Mouse (Mus musculus): ENCODE measurements around the gene Nrg3. TPM values are rescaled to one million over a fixed set of nuclear protein-coding genes. Genes with fewer than 3 reads are reported as not detected.

The Nrg3 gene
- polyA plus RNA-seq, 1 experiment from 2014 or later = 1.3 TPM

GRCm38 (mm10) chr14:38568184-38568583 lies 904.7 kb downstream of the Nrg3 start:
- H3K4me2 ChIP-seq (replicated peaks; ENCODE audit: low read depth, low read length) = no peak overlapping the region
- WGBS = 87% methylated on average over 1 of the region's 1 CpGs
- no peak overlapping the region for H3K4me3 ChIP-seq (ENCODE audit: low read length)
- no peaks in the 10 kb centered on the region for H3K9me3 ChIP-seq (ENCODE audit: control insufficient read depth, low read length)
- no peaks in the 10 kb centered on the region for H3K27me3 ChIP-seq (ENCODE audit: control insufficient read depth, insufficient read depth, low read length)
- ATAC-seq (ENCODE audit: low FRiP score, low TSS enrichment) = no peak
- H3K36me3 ChIP-seq (ENCODE audit: control insufficient read depth, insufficient read depth, low read length) = no peaks in the 10 kb centered on the region
- no peak overlapping the region for H3K9ac ChIP-seq (ENCODE audit: low read depth, low read length)
- H3K27ac ChIP-seq (ENCODE audit: low read depth, low read length) = no peak overlapping the region
- no peaks in the 10 kb centered on the region for H3K4me1 ChIP-seq (ENCODE audit: control insufficient read depth, insufficient read depth, low read length)

GRCm38 (mm10) chr14:38566182-38566581 lies 906.7 kb downstream of the Nrg3 start:
- ATAC-seq (ENCODE audit: low FRiP score, low TSS enrichment) = no peak
- Histone ChIP-seq H3K4me2 (replicated peaks; ENCODE audit: low read depth, low read length) (no peak overlapping the region), H3K9me3 (ENCODE audit: control insufficient read depth, low read length) (no peaks in the 10 kb centered on the region), H3K27ac (ENCODE audit: low read depth, low read length) (no peak overlapping the region), H3K4me3 (ENCODE audit: low read length) (no peak overlapping the region), H3K36me3 (ENCODE audit: control insufficient read depth, insufficient read depth, low read length) (no peaks in the 10 kb centered on the region), H3K27me3 (ENCODE audit: control insufficient read depth, insufficient read depth, low read length) (no peaks in the 10 kb centered on the region), H3K9ac (ENCODE audit: low read depth, low read length) (no peak overlapping the region), H3K4me1 (ENCODE audit: control insufficient read depth, insufficient read depth, low read length) (no peaks in the 10 kb centered on the region)
- 81% methylated on average over 3 of the region's 3 CpGs for WGBS

- Histone ChIP-seq H3K9me3 (ENCODE audit: control insufficient read depth, low read length) (no peaks in the 10 kb centered on the region), H3K4me2 (replicated peaks; ENCODE audit: low read depth, low read length) (no peak overlapping the region), H3K36me3 (ENCODE audit: control insufficient read depth, insufficient read depth, low read length) (no peaks in the 10 kb centered on the region), H3K27ac (ENCODE audit: low read depth, low read length) (no peak overlapping the region), H3K4me3 (ENCODE audit: low read length) (no peak overlapping the region), H3K9ac (ENCODE audit: low read depth, low read length) (no peak overlapping the region), H3K27me3 (ENCODE audit: control insufficient read depth, insufficient read depth, low read length) (no peaks in the 10 kb centered on the region), H3K4me1 (ENCODE audit: control insufficient read depth, insufficient read depth, low read length) (no peaks in the 10 kb centered on the region)
- ATAC-seq (ENCODE audit: low FRiP score, low TSS enrichment) = no peak
- WGBS = 84% methylated on average over 1 of the region's 1 CpGs
Observed at GRCm38 (mm10) chr14:38554636-38555035, 918.3 kb downstream of the Nrg3 start.

GRCm38 (mm10) chr14:38547257-38547656 lies 925.6 kb downstream of the Nrg3 start:
- WGBS = 82% methylated on average over 2 of the region's 2 CpGs
- ATAC-seq (ENCODE audit: low FRiP score, low TSS enrichment) = no peak
- Histone ChIP-seq H3K4me1 (ENCODE audit: control insufficient read depth, insufficient read depth, low read length) (no peaks in the 10 kb centered on the region), H3K4me3 (ENCODE audit: low read length) (no peak overlapping the region), H3K9ac (ENCODE audit: low read depth, low read length) (no peak overlapping the region), H3K36me3 (ENCODE audit: control insufficient read depth, insufficient read depth, low read length) (no peaks in the 10 kb centered on the region), H3K9me3 (ENCODE audit: control insufficient read depth, low read length) (no peaks in the 10 kb centered on the region), H3K27me3 (ENCODE audit: control insufficient read depth, insufficient read depth, low read length) (no peaks in the 10 kb centered on the region), H3K4me2 (replicated peaks; ENCODE audit: low read depth, low read length) (no peak overlapping the region), H3K27ac (ENCODE audit: low read depth, low read length) (no peak overlapping the region)

GRCm38 (mm10) chr14:38535181-38535580 lies 937.7 kb downstream of the Nrg3 start:
- no peak for ATAC-seq (ENCODE audit: low FRiP score, low TSS enrichment)
- Histone ChIP-seq H3K4me3 (ENCODE audit: low read length) (no peak overlapping the region), H3K27ac (ENCODE audit: low read depth, low read length) (no peak overlapping the region), H3K4me2 (replicated peaks; ENCODE audit: low read depth, low read length) (no peak overlapping the region), H3K27me3 (ENCODE audit: control insufficient read depth, insufficient read depth, low read length) (no peaks in the 10 kb centered on the region), H3K9ac (ENCODE audit: low read depth, low read length) (no peak overlapping the region), H3K4me1 (ENCODE audit: control insufficient read depth, insufficient read depth, low read length) (no peaks in the 10 kb centered on the region), H3K36me3 (ENCODE audit: control insufficient read depth, insufficient read depth, low read length) (no peaks in the 10 kb centered on the region), H3K9me3 (ENCODE audit: control insufficient read depth, low read length) (no peaks in the 10 kb centered on the region)
- WGBS = 94% methylated on average over 1 of the region's 1 CpGs

GRCm38 (mm10) chr14:38533495-38533894 lies 939.4 kb downstream of the Nrg3 start:
- ATAC-seq (ENCODE audit: low FRiP score, low TSS enrichment) = no peak

GRCm38 (mm10) chr14:38516232-38516631 lies 956.7 kb downstream of the Nrg3 start:
- WGBS = 66% methylated on average over 5 of the region's 5 CpGs
- no peaks in the 10 kb centered on the region for H3K4me1 ChIP-seq (ENCODE audit: control insufficient read depth, insufficient read depth, low read length)

More at GRCm38 (mm10) chr14:38533495-38533894, 939.4 kb downstream of the Nrg3 start:
- Histone ChIP-seq H3K4me3 (ENCODE audit: low read length) (no peak overlapping the region), H3K27ac (ENCODE audit: low read depth, low read length) (no peak overlapping the region), H3K4me2 (replicated peaks; ENCODE audit: low read depth, low read length) (no peak overlapping the region), H3K9ac (ENCODE audit: low read depth, low read length) (no peak overlapping the region), H3K9me3 (ENCODE audit: control insufficient read depth, low read length) (no peaks in the 10 kb centered on the region), H3K4me1 (ENCODE audit: control insufficient read depth, insufficient read depth, low read length) (no peaks in the 10 kb centered on the region), H3K27me3 (ENCODE audit: control insufficient read depth, insufficient read depth, low read length) (no peaks in the 10 kb centered on the region), H3K36me3 (ENCODE audit: control insufficient read depth, insufficient read depth, low read length) (no peaks in the 10 kb centered on the region)

GRCm38 (mm10) chr14:38509016-38509415 lies 963.9 kb downstream of the Nrg3 start:
- Histone ChIP-seq H3K9ac (ENCODE audit: low read depth, low read length) (no peak overlapping the region), H3K4me2 (replicated peaks; ENCODE audit: low read depth, low read length) (no peak overlapping the region), H3K9me3 (ENCODE audit: control insufficient read depth, low read length) (no peaks in the 10 kb centered on the region), H3K4me3 (ENCODE audit: low read length) (no peak overlapping the region), H3K4me1 (ENCODE audit: control insufficient read depth, insufficient read depth, low read length) (no peaks in the 10 kb centered on the region), H3K27ac (ENCODE audit: low read depth, low read length) (no peak overlapping the region), H3K27me3 (ENCODE audit: control insufficient read depth, insufficient read depth, low read length) (no peaks in the 10 kb centered on the region), H3K36me3 (ENCODE audit: control insufficient read depth, insufficient read depth, low read length) (no peaks in the 10 kb centered on the region)
- ATAC-seq (ENCODE audit: low FRiP score, low TSS enrichment) = no peak
- WGBS = 93% methylated on average over 2 of the region's 2 CpGs

More at GRCm38 (mm10) chr14:38516232-38516631, 956.7 kb downstream of the Nrg3 start:
- no peak overlapping the region for H3K4me3 ChIP-seq (ENCODE audit: low read length)
- H3K4me2 ChIP-seq (replicated peaks; ENCODE audit: low read depth, low read length) = no peak overlapping the region
- ATAC-seq (ENCODE audit: low FRiP score, low TSS enrichment) = no peak
- no peak overlapping the region for H3K27ac ChIP-seq (ENCODE audit: low read depth, low read length)
- H3K9me3 ChIP-seq (ENCODE audit: control insufficient read depth, low read length) = no peaks in the 10 kb centered on the region
- no peaks in the 10 kb centered on the region for H3K27me3 ChIP-seq (ENCODE audit: control insufficient read depth, insufficient read depth, low read length)
- H3K9ac ChIP-seq (ENCODE audit: low read depth, low read length) = no peak overlapping the region
- no peaks in the 10 kb centered on the region for H3K36me3 ChIP-seq (ENCODE audit: control insufficient read depth, insufficient read depth, low read length)

GRCm38 (mm10) chr14:38494970-38495369 lies 977.9 kb downstream of the Nrg3 start:
- no peak for ATAC-seq (ENCODE audit: low FRiP score, low TSS enrichment)
- Histone ChIP-seq H3K27ac (ENCODE audit: low read depth, low read length) (no peak overlapping the region), H3K4me1 (ENCODE audit: control insufficient read depth, insufficient read depth, low read length) (no peaks in the 10 kb centered on the region), H3K4me3 (ENCODE audit: low read length) (no peak overlapping the region), H3K4me2 (replicated peaks; ENCODE audit: low read depth, low read length) (no peak overlapping the region), H3K9ac (ENCODE audit: low read depth, low read length) (no peak overlapping the region), H3K27me3 (ENCODE audit: control insufficient read depth, insufficient read depth, low read length) (no peaks in the 10 kb centered on the region), H3K9me3 (ENCODE audit: control insufficient read depth, low read length) (no peaks in the 10 kb centered on the region), H3K36me3 (ENCODE audit: control insufficient read depth, insufficient read depth, low read length) (no peaks in the 10 kb centered on the region)
- 60% methylated on average over 1 of the region's 1 CpGs for WGBS

- H3K27ac ChIP-seq (ENCODE audit: low read depth, low read length) = no peak overlapping the region
- no peaks in the 10 kb centered on the region for H3K36me3 ChIP-seq (ENCODE audit: control insufficient read depth, insufficient read depth, low read length)
- H3K27me3 ChIP-seq (ENCODE audit: control insufficient read depth, insufficient read depth, low read length) = no peaks in the 10 kb centered on the region
- 94% methylated on average over 2 of the region's 2 CpGs for WGBS
- H3K4me3 ChIP-seq (ENCODE audit: low read length) = no peak overlapping the region
- H3K9ac ChIP-seq (ENCODE audit: low read depth, low read length) = no peak overlapping the region
- no peak overlapping the region for H3K4me2 ChIP-seq (replicated peaks; ENCODE audit: low read depth, low read length)
- ATAC-seq (ENCODE audit: low FRiP score, low TSS enrichment) = no peak
- no peaks in the 10 kb centered on the region for H3K9me3 ChIP-seq (ENCODE audit: control insufficient read depth, low read length)
- H3K4me1 ChIP-seq (ENCODE audit: control insufficient read depth, insufficient read depth, low read length) = no peaks in the 10 kb centered on the region
Observed at GRCm38 (mm10) chr14:38447086-38447485, 1025.8 kb downstream of the Nrg3 start.

All from kidney, embryonic 14.5 days (tissue).